Comparison of ENCODE assay signal across 9 mouse cellular contexts in the genomic region with DNA sequence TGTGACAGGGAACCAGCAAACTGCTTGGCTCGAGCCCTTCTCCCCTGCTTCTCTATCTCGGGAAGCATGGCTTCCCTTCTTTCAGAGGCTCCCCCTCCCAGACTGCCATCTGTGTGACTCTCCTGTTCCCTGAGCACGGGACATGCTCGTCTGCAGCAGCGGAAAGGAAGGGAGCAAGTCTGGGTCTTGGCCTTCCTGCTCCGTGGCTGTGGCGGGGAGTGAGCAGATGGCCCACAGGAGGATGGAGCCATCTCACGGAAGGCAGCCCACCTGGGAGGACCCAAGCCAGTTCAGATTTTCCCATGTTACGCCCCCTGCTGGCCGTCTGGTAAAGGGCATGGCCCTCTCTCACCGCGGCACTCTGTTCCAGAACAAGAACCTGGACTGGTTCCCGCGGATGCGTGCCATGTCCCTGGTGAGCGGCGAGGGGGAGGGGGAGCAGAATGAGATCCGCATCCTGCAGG. TPM values are rescaled to one million over a fixed set of nuclear protein-coding genes. Genes with fewer than 3 reads are reported as not detected.
DNase-seq lines count a peak whose midpoint lies in the region; ATAC-seq and TF ChIP-seq lines count a peak whose summit lies in the region.
"Had no signal": no experiment of that assay in that cellular context is flagged by ENCODE, and none has a peak within 500 bp of the region (broad histone marks: within the 10 kb centered on the region; RNA-seq: fewer than 3 reads in every experiment).

No protein-coding gene starts in this region.

- WGBS in intestine, embryonic 16.5 days, result 18% methylated on average over 18 of the region's 18 CpGs
- WGBS in liver, adult 2 months, result 42% methylated on average over 18 of the region's 18 CpGs
- WGBS in neural tube, embryonic 15.5 days, result 17% methylated on average over 18 of the region's 18 CpGs

- H3K27me3 ChIP-seq in intestine, embryonic 16.5 days (replicated peaks; ENCODE audit: control insufficient read depth, insufficient read depth, low read length), result no peaks in the 10 kb centered on the region
- H3K27me3 ChIP-seq in liver, adult 2 months (ENCODE audit: control insufficient read depth, insufficient read depth, low read length), result no peaks in the 10 kb centered on the region
- H3K27me3 ChIP-seq in neural tube, embryonic 15.5 days (replicated peaks), result peaks cover 15% of the 10 kb centered on the region; the same call in 1 of the 2 replicates

- H3K9me3 ChIP-seq in intestine, embryonic 16.5 days (ENCODE audit: control insufficient read depth, low read length), result no peaks in the 10 kb centered on the region
- no peaks in the 10 kb centered on the region for H3K9me3 ChIP-seq in neural tube, embryonic 15.5 days (replicated peaks)

- no peak overlapping the region for H3K4me2 ChIP-seq in intestine, embryonic 16.5 days (ENCODE audit: low read depth, low read length)
- peak overlapping the region; percentile 11; the same call in 1 of the 2 replicates for H3K4me2 ChIP-seq in neural tube, embryonic 15.5 days

- peak; percentile 48 for TF ChIP-seq CTCF in cortical plate, adult 2 months (IDR thresholded peaks at IDR 0.05; ENCODE audit: extremely low read depth, insufficient read depth, low read length)
- TF ChIP-seq CTCF in liver, adult 2 months (IDR thresholded peaks at IDR 0.05; ENCODE audit: low read depth, low read length), result peak; percentile 60

- peaks cover 26% of the 10 kb centered on the region for H3K36me3 ChIP-seq in intestine, embryonic 16.5 days (ENCODE audit: control insufficient read depth, insufficient read depth, low read length)
- H3K36me3 ChIP-seq in liver, adult 2 months (ENCODE audit: control insufficient read depth, insufficient read depth, low read length), result no peaks in the 10 kb centered on the region
- peaks cover 22% of the 10 kb centered on the region for H3K36me3 ChIP-seq in neural tube, embryonic 15.5 days

- peaks cover 4% of the 10 kb centered on the region for H3K4me1 ChIP-seq in cortical plate, adult 2 months (ENCODE audit: control insufficient read depth, insufficient read depth, low read length)
- peaks cover 32% of the 10 kb centered on the region for H3K4me1 ChIP-seq in intestine, embryonic 16.5 days (ENCODE audit: control insufficient read depth, insufficient read depth, low read length)
- no peaks in the 10 kb centered on the region for H3K4me1 ChIP-seq in liver, adult 2 months (ENCODE audit: control insufficient read depth, insufficient read depth, low read length)
- peaks cover 28% of the 10 kb centered on the region for H3K4me1 ChIP-seq in neural tube, embryonic 15.5 days

- no peaks in the 10 kb centered on the region for H3K79me2 ChIP-seq in liver, adult 2 months (ENCODE audit: control insufficient read depth, insufficient read depth, low read length)

- H3K27ac ChIP-seq in cortical plate, adult 2 months (ENCODE audit: insufficient read depth, low read length), result no peak overlapping the region
- H3K27ac ChIP-seq in intestine, embryonic 16.5 days (ENCODE audit: low read length), result peak overlapping the region; percentile 35; the same call in 1 of the 2 replicates
- no peak overlapping the region for H3K27ac ChIP-seq in liver, adult 2 months (replicated peaks; ENCODE audit: insufficient read depth, low read depth, low read length)
- no peak overlapping the region for H3K27ac ChIP-seq in neural tube, embryonic 15.5 days (replicated peaks)

- no peak for TF ChIP-seq POLR2A in cortical plate, adult 2 months (IDR thresholded peaks at IDR 0.05; ENCODE audit: extremely low read depth, insufficient read depth, low read length)
- no peak for TF ChIP-seq POLR2A in liver, adult 2 months (IDR thresholded peaks at IDR 0.05; ENCODE audit: extremely low read depth, insufficient read depth, low read length)

- no peak for ATAC-seq in intestine, embryonic 16.5 days
- ATAC-seq in neural tube, embryonic 15.5 days (ENCODE audit: low FRiP score), result no peak

- H3K9ac ChIP-seq in intestine, embryonic 16.5 days (ENCODE audit: low read depth, low read length), result 0 out of 2 replicates have a peak overlapping the region, but pooled peaks have one; percentile 37
- no peak overlapping the region for H3K9ac ChIP-seq in liver, adult 2 months (ENCODE audit: low read depth, low read length)
- no peak overlapping the region for H3K9ac ChIP-seq in neural tube, embryonic 15.5 days (replicated peaks)

- DNase-seq in urinary bladder, postnatal 10 days (ENCODE audit: low spot score), result peak; percentile 44
- DNase-seq in urinary bladder, adult 18-20 months (ENCODE audit: low spot score in 2 of 2), result no peak
- peak; percentile 60 to 65 for DNase-seq in gastrocnemius, adult 8-10 months (ENCODE audit: low spot score in 2 of 2)
- no peak for DNase-seq in liver, adult 2 months (ENCODE audit: extremely low read depth, low read depth, low spot score)
- peak; percentile 55 for DNase-seq in urinary bladder, postnatal 25 days (ENCODE audit: low spot score)

- no peak overlapping the region for H3K4me3 ChIP-seq in cortical plate, adult 2 months (ENCODE audit: insufficient read depth, low read length)
- no peak overlapping the region for H3K4me3 ChIP-seq in intestine, embryonic 16.5 days (ENCODE audit: low read length)
- H3K4me3 ChIP-seq in liver, adult 2 months (ENCODE audit: insufficient read depth, low read depth, low read length), result no peak overlapping the region
- no peak overlapping the region for H3K4me3 ChIP-seq in neural tube, embryonic 15.5 days (replicated peaks)
- H3K4me3 ChIP-seq: megakaryocyte, embryonic 14.5 days had no signal

RNA-seq across cellular contexts. Expression of a gene that starts 13.1 kb away (rescaled TPM):
- 438 and 459 TPM in 2 replicates for polyA plus RNA-seq in cortical plate, adult 2 months (2012; rRNA removed)
- total RNA-seq in gastrocnemius, adult 8-10 months (2022), result 100 to 1,000 TPM; 429 to 490 (median 471) TPM
- 238 and 255 TPM in 2 replicates for polyA plus RNA-seq in intestine, embryonic 16.5 days (2015; fragmentation: Nextera tagmentation; extraction: Ambion mirVana)
- total RNA-seq in liver, adult 2 months (2014; rRNA removed), result 115 and 135 TPM in 2 replicates
- polyA plus RNA-seq in liver, adult 2 months (2012; rRNA removed), result 78.9 and 101 TPM in 2 replicates
- polyA plus RNA-seq in neural tube, embryonic 15.5 days (2015; fragmentation: Nextera tagmentation; extraction: Ambion mirVana), result 349 and 390 TPM in 2 replicates

RNA-seq across cellular contexts. Expression of a gene that starts 47.0 kb away (rescaled TPM):
- 1.0 and 1.1 TPM in 2 replicates for polyA plus RNA-seq in cortical plate, adult 2 months (2012; rRNA removed)
- 10 to 100 TPM; 24.6 to 33.6 (median 29.1) TPM for total RNA-seq in gastrocnemius, adult 8-10 months (2022)
- 0.09 and 0.11 TPM in 2 replicates for polyA plus RNA-seq in intestine, embryonic 16.5 days (2015; fragmentation: Nextera tagmentation; extraction: Ambion mirVana)
- total RNA-seq in liver, adult 2 months (2014; rRNA removed), result 0.13 TPM in 1 of 2 replicates, not detected in the other
- not detected in 2 replicates for polyA plus RNA-seq in liver, adult 2 months (2012; rRNA removed)
- polyA plus RNA-seq in neural tube, embryonic 15.5 days (2015; fragmentation: Nextera tagmentation; extraction: Ambion mirVana), result 0.23 and 0.40 TPM in 2 replicates

Comparison
In these comparisons a context has a peak if more than half of its experiments do, and no peak if none do; other contexts are left out.
1. DNase-seq: peak in urinary bladder, postnatal 10 days (single experiment), gastrocnemius, adult 8-10 months (2 of 2) and urinary bladder, postnatal 25 days (single experiment); none in urinary bladder, adult 18-20 months (0 of 2) and liver, adult 2 months (single experiment).